Mouse (Mus musculus) small intestine, adult 2 months (tissue): Measurements from ENCODE around the gene Rad54l.

ENCODE experiments used
- CTCF ChIP-seq: fragments of 200-500 bp; IDR thresholded peaks from 2 replicates; pipeline ENCODE4 v1.5.1; 2012; ENCODE audit warnings: low read depth, mild to moderate bottlenecking, control low read depth, inconsistent platforms, low read length, moderate library complexity, mixed read lengths; ENCODE audit not compliant: insufficient replicate concordance, insufficient read length; ENCODE audit errors: extremely low read depth
- POLR2A ChIP-seq: fragments of 200-500 bp; IDR thresholded peaks from 2 replicates; pipeline ENCODE4 v1.6.1; 2012; ENCODE audit warnings: low read depth, mild to moderate bottlenecking, control low read depth, inconsistent platforms, low read length, moderate library complexity

GRCm38 (mm10) chr4:116070116-116070515, 53.4 kb downstream of the Rad54l start:
- no peak for TF ChIP-seq POLR2A
- TF ChIP-seq CTCF = no peak
